Mouse (Mus musculus) hindbrain, embryonic 11.5 days (tissue): Measurements from ENCODE around the gene Sirt3. TPM values are rescaled to one million over a fixed set of nuclear protein-coding genes. Genes with fewer than 3 reads are reported as not detected.

Source experiments
- ATAC-seq: fragments of 200-750 bp; cut with Nextera tagmentation; 2 replicates; pipeline ENCODE4 v1.8.0; 2017; ENCODE audit warnings: mild to moderate bottlenecking, moderate TSS enrichment, moderate library complexity; ENCODE audit not compliant: low FRiP score
- DNase-seq: peaks from one replicate; pipeline ENCODE4 v3.0.0-alpha.2; 2015; ENCODE audit warnings: low spot score
- H3K27ac ChIP-seq: fragments of 300-500 bp; sonication (generic); 2 replicates; pipeline ENCODE4 v1.5.1; 2014; ENCODE audit warnings: mild to moderate bottlenecking, low read depth, low read length
- H3K27me3 ChIP-seq: fragments of 300-500 bp; sonication (generic); 2 replicates; pipeline ENCODE4 v1.6.1; 2014; ENCODE audit warnings: mild to moderate bottlenecking, low read length, moderate library complexity, mixed read lengths; ENCODE audit not compliant: control insufficient read depth, insufficient read depth
- H3K36me3 ChIP-seq: fragments of 300-500 bp; sonication (generic); 2 replicates; pipeline ENCODE4 v1.6.1; 2014; ENCODE audit warnings: mild to moderate bottlenecking, low read length, moderate library complexity, mixed read lengths; ENCODE audit not compliant: control insufficient read depth, insufficient read depth
- H3K4me1 ChIP-seq: fragments of 300-500 bp; sonication (generic); replicated peaks from 2 replicates; pipeline ENCODE4 v1.6.1; 2014; ENCODE audit warnings: low read length, mixed read lengths; ENCODE audit not compliant: control insufficient read depth, insufficient read depth
- H3K4me2 ChIP-seq: fragments of 300-500 bp; sonication (generic); replicated peaks from 2 replicates; pipeline ENCODE4 v1.6.1; 2014; ENCODE audit warnings: mild to moderate bottlenecking, low read depth, low read length
- H3K4me3 ChIP-seq: fragments of 300-500 bp; sonication (generic); 2 replicates; pipeline ENCODE4 v1.5.1; 2014; ENCODE audit warnings: low read depth, low read length
- H3K9ac ChIP-seq: fragments of 300-500 bp; sonication (generic); 2 replicates; pipeline ENCODE4 v1.6.1; 2014; ENCODE audit warnings: low read depth, low read length
- H3K9me3 ChIP-seq: fragments of 300-500 bp; sonication (generic); 2 replicates; pipeline ENCODE4 v1.6.1; 2016; ENCODE audit warnings: low read length; ENCODE audit not compliant: control insufficient read depth
- WGBS: fragments of 180-500 bp; shearing (Covaris S2); extraction: QIAGEN DNeasy Blood & Tissue Kit; methylation state at CpG from one replicate; pipeline ENCODE4 v1.1.7; 2014; 5-methylcytosine and 5-hydroxymethylcytosine counted together
- polyA plus RNA-seq: library from polyadenylated mRNA; unstranded; fragments of >200 nt; fragmentation: Nextera tagmentation; extraction: Ambion mirVana; gene quantifications from 2 replicates; pipeline ENCODE4 v1.2.1, GENCODE M21; 2014

Sirt3 gene
- polyA plus RNA-seq, 1 experiment from 2014 or later = 23.3 TPM

DNA sequence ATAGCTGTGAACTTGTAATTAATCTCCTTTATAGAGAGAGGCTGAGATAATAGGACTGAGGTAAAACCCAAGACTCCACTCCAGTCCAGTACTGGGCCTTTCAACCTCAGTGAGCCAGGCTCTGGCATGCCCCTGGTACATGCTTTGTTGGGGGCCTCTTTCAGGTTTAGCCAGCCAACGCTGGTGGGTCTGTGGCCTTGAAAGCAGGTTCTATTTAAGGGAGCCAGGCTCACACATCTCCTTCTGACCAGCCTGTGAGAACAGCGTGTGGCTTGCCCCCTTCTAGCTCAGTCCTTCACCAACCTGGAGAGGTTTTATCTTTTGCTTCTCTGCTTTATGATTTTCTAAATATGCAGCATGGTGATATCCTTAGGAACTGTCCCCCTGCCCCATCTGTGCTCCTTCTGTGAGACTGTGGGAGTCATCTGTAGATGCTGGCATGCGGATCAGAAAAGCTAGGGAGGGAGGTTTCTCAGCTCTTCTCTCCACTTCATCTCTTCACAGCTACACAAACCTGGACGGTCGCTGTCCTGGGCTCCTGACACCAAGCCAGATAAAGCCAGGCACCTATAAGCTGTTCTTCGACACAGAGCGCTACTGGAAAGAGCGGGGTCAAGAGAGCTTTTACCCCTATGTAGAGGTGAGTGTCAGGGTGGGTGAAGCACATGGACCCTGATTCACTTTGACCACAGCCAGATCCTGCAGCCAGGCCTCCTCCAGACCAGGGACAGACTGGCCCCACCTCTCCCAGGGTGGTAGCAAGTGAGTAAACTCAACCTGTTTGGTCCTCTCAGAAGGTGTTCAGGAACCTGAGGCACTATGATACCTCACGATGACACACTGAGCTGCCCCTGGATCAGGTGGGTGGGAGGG lies 45.6 kb downstream of the Sirt3 start:
- 85% methylated on average over 9 of the region's 9 CpGs for WGBS
- Histone ChIP-seq H3K9ac (no peak overlapping the region), H3K9me3 (no peaks in the 10 kb centered on the region), H3K27me3 (no peaks in the 10 kb centered on the region), H3K4me1 (no peaks in the 10 kb centered on the region), H3K27ac (no peak overlapping the region), H3K4me3 (no peak overlapping the region), H3K36me3 (no peaks in the 10 kb centered on the region), H3K4me2 (no peak overlapping the region)
- no peak for DNase-seq
- no peak for ATAC-seq

DNA sequence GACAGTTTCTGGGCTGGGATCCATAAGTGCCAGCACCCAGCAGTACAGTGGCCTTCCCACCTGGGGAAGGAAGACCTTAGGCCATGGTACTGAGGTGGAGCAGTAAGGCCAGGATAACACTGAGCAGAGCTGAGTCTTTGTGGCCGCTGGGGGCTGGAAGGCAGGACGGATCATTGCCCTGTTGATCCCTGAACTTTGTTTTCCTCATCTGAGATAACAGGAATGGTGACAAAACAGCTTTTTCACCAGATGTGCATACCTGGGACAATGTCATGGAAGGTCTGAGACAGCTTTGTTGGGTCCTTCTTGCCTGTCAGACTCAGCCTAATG lies 46.4 kb downstream of the Sirt3 start:
- no peaks in the 10 kb centered on the region for H3K4me1 ChIP-seq
- no peaks in the 10 kb centered on the region for H3K27me3 ChIP-seq
- no peak overlapping the region for H3K4me2 ChIP-seq
- ATAC-seq (no peak), DNase-seq (no peak)
- 88% methylated on average over 2 of the region's 2 CpGs for WGBS
- no peak overlapping the region for H3K9ac ChIP-seq
- no peak overlapping the region for H3K4me3 ChIP-seq
- no peak overlapping the region for H3K27ac ChIP-seq
- no peaks in the 10 kb centered on the region for H3K36me3 ChIP-seq
- no peaks in the 10 kb centered on the region for H3K9me3 ChIP-seq

GRCm38 (mm10) chr7:140834968-140835757 lies 46.9 kb downstream of the Sirt3 start, which contains the start of gene Urah:
Gene Urah, plus strand, starts transcription at chr7:140835018.
- Histone ChIP-seq H3K4me2 (no peak within 1 kb of the TSS), H3K9me3 (no peaks in the 10 kb centered on the region), H3K27ac (no peak within 1 kb of the TSS), H3K36me3 (no peaks in the 10 kb centered on the region), H3K27me3 (no peaks in the 10 kb centered on the region), H3K4me3 (no peak within 1 kb of the TSS), H3K9ac (no peak within 1 kb of the TSS), H3K4me1 (no peaks in the 10 kb centered on the region)
- ATAC-seq (no peak), DNase-seq (no peak)
- WGBS = 42% methylated on average over 20 of the region's 20 CpGs

GRCm38 (mm10) chr7:140833341-140833740 lies 48.8 kb downstream of the Sirt3 start:
- ATAC-seq (no peak), DNase-seq (no peak)
- no peak overlapping the region for H3K4me3 ChIP-seq
- H3K9me3 ChIP-seq = no peaks in the 10 kb centered on the region
- no peaks in the 10 kb centered on the region for H3K36me3 ChIP-seq
- H3K4me1 ChIP-seq = no peaks in the 10 kb centered on the region
- H3K27ac ChIP-seq = no peak overlapping the region
- H3K9ac ChIP-seq = no peak overlapping the region
- H3K27me3 ChIP-seq = no peaks in the 10 kb centered on the region
- WGBS = 77% methylated on average over 4 of the region's 4 CpGs
- H3K4me2 ChIP-seq = no peak overlapping the region

- Histone ChIP-seq H3K9ac (no peak overlapping the region), H3K27ac (no peak overlapping the region), H3K27me3 (no peaks in the 10 kb centered on the region), H3K36me3 (no peaks in the 10 kb centered on the region), H3K4me2 (no peak overlapping the region), H3K4me1 (no peaks in the 10 kb centered on the region), H3K9me3 (no peaks in the 10 kb centered on the region), H3K4me3 (no peak overlapping the region)
- no peak for DNase-seq
- ATAC-seq = no peak
- WGBS = 71% methylated on average over 6 of the region's 6 CpGs
Measured at GRCm38 (mm10) chr7:140831447-140831846, 50.7 kb downstream of the Sirt3 start.

- peak; percentile 37 for DNase-seq
- Histone ChIP-seq H3K4me1 (no peaks in the 10 kb centered on the region), H3K9ac (no peak overlapping the region), H3K36me3 (no peaks in the 10 kb centered on the region), H3K4me3 (no peak overlapping the region), H3K27me3 (no peaks in the 10 kb centered on the region), H3K9me3 (no peaks in the 10 kb centered on the region), H3K27ac (no peak overlapping the region), H3K4me2 (no peak overlapping the region)
- no peak for ATAC-seq
- 37% methylated on average over 8 of the region's 8 CpGs for WGBS
Measured at GRCm38 (mm10) chr7:140828171-140828881, 53.8 kb downstream of the Sirt3 start.

DNA sequence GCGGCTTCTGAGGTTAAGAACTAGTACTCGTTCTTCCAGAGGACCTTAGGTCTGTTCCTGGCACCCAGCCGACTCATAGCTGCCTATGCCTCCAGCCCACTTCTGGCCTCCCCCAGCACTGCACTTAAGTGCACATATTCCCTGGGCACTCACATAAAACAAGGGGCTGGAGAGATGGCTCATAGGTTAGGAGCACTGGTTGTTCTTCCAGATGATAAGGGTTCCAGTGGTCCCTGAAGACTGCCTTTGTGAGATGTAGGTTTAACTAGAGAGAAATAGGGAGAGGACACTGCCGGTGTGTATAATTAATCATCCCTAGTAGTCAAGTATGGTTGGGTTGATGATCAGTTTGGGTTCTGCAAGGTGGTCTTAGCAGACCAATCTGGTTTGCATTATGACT lies 59.4 kb downstream of the Sirt3 start:
- no peak overlapping the region for H3K4me2 ChIP-seq
- H3K9ac ChIP-seq = no peak overlapping the region
- H3K27ac ChIP-seq = no peak overlapping the region
- ATAC-seq (no peak), DNase-seq (no peak)
- H3K4me1 ChIP-seq = no peaks in the 10 kb centered on the region
- H3K27me3 ChIP-seq = no peaks in the 10 kb centered on the region
- WGBS = 89% methylated on average over 4 of the region's 4 CpGs
- H3K9me3 ChIP-seq = no peaks in the 10 kb centered on the region
- no peaks in the 10 kb centered on the region for H3K36me3 ChIP-seq
- no peak overlapping the region for H3K4me3 ChIP-seq

DNA sequence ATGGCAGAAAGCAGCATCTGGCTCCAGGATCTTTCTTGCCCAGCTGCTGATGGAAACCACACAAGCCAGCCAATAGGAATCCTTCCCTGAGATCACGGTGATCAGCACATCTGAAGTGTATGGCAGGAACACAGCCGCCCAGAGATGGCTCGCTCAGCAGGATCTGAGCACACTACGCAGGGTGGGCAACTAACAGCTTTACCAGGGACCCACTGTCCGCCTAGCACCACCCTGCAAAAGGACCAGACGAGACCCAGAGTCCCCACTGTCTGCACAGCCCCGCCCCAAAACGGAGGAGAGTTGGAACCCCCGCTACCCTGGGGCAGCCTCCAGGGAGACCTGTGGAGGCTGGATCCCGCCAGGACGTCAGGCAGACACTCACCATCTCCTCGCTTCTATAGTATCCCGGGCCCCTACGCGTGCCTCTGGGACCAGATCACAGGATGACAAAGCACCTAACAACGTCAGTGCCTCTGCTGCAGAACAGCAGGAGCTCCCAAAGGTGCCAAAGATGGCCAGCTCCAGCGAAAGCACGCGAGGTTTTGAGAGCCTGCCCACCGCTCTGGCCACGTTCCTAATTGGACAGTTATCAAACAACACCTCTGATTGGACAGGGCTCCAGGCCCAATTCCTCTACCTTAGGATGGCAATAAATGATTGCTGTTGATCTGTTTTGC lies 60.3 kb downstream of the Sirt3 start, which contains the start of gene Zfp941:
Gene Zfp941 (minus strand): TSS at position 526 of the 677 bp plus-strand sequence.
- Histone ChIP-seq H3K36me3 (no peaks in the 10 kb centered on the region), H3K27ac (no peak within 1 kb of the TSS), H3K4me3 (peak within 1 kb of the TSS; percentile 43), H3K27me3 (no peaks in the 10 kb centered on the region), H3K4me2 (peak within 1 kb of the TSS; percentile 57), H3K4me1 (no peaks in the 10 kb centered on the region), H3K9me3 (no peaks in the 10 kb centered on the region), H3K9ac (peak within 1 kb of the TSS; percentile 46)
- DNase-seq (peak; percentile 67), ATAC-seq (peak; percentile 88)
- WGBS = 1% methylated on average over 21 of the region's 21 CpGs
